Mouse (Mus musculus) cerebellum, adult 2 months (tissue): Measurements from ENCODE around the gene Upk3bl.

Experiments used
- CTCF ChIP-seq: fragments of 200-500 bp; IDR thresholded peaks from 2 replicates; pipeline ENCODE4 v1.5.1; 2011; ENCODE audit warnings: low read depth, mild to moderate bottlenecking, control low read depth, low read length, moderate library complexity, borderline replicate concordance; ENCODE audit not compliant: insufficient read depth
- POLR2A ChIP-seq: fragments of 200-500 bp; IDR thresholded peaks from 2 replicates; pipeline ENCODE4 v1.6.1; 2011; ENCODE audit warnings: low read length, control low read depth, borderline replicate concordance; ENCODE audit not compliant: insufficient read depth

- TF ChIP-seq CTCF (no peak), POLR2A (no peak)
These were observed 12.6 kb upstream of the Upk3bl start for GRCm38 (mm10) chr5:136041666-136042065.
